Mouse (Mus musculus): ENCODE measurements around the gene Draxin.

DNA sequence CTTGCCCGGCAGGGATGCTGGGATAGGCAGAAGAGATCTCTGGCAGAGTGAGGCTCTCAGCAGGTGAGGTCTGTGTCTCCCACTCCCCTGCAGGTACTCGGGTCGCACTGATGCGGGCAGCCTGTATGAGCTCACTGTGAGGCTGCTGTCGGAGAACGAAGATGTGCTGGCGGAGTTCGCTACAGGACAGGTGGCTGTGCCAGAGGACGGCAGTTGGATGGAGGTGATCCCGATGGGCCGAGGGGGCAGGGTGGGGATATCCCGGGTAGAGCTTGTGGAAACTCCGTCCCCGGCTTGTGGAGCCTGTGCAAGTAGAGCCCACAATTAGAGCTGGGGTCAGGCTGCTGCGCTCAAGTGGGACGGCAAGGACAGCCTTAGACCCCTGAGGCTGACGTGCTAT lies 35.1 kb upstream of the Draxin start:
- TF ChIP-seq POU5F1 (IDR thresholded peaks at IDR 0.05; ENCODE audit: borderline replicate concordance, low read length) (no peak), CTCF (conservative IDR thresholded peaks at IDR 0.05; ENCODE audit: low read length) (no peak)

Data from E14TG2a.4 (cell line).